Mouse (Mus musculus): ENCODE results near the gene Gabarapl2.

GRCm38 (mm10) chr8:111974138-111974537 is 33.6 kb downstream of the Gabarapl2 start:
- TF ChIP-seq CTCF (IDR thresholded peaks at IDR 0.05; ENCODE audit: low read depth, low read length) = no peak
- no peak for TF ChIP-seq POLR2A (IDR thresholded peaks at IDR 0.05; ENCODE audit: insufficient read depth, low read length)

All from ES-Bruce4 (cell line).